Mouse (Mus musculus) left cerebral cortex, postnatal 36 days (tissue): ENCODE data around the gene Wdr1. TPM values are rescaled to one million over a fixed set of nuclear protein-coding genes. Genes with fewer than 3 reads are reported as not detected.
"Not testable (repeated sequence)": the region's sequence is repeated elsewhere in the genome, so short reads cannot be mapped to it uniquely, and the experiment has no call there.

Experiments
- DNase-seq, 2 experiments: peaks; one replicate each; pipeline ENCODE4 v3.0.0; 2021 to 2022; ENCODE audit warnings: low spot score in 2 of 2, mixed read lengths in 1 of 2
- intact Hi-C: fragments of 180-260 bp; cut with DNase I; formaldehyde crosslinking; loops from one replicate; pipeline ENCODE4 v1.15.1; 2025
- total RNA-seq, 2 experiments: library from RNA; stranded (reverse); gene quantifications; 2 replicates each; pipeline ENCODE4 v1.2.3; 2021

Gene Wdr1
- total RNA-seq, 2 experiments from 2014 or later: 143 to 152 TPM

DNA sequence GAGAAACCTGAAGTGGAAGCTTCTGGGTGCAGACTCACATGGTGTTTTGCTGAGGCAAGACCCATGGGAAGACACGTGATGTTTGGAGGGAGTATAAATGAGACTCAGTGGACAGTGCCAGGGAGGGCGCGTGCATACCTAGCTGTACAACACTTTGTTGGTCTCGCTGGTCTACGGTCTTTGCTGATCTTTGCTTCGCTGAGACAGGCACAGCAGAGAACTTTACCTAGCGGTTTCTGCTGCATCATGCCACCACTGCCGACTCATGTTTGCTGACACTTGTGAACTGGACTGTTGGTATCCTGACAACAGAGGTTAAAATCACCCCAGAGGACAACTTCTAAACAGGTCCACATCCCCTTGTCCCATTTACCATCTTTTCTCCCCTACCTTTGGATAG lies 63.0 kb downstream of the Wdr1 start:
- DNase-seq: no peak
- intact Hi-C loops: no loop called here

DNA sequence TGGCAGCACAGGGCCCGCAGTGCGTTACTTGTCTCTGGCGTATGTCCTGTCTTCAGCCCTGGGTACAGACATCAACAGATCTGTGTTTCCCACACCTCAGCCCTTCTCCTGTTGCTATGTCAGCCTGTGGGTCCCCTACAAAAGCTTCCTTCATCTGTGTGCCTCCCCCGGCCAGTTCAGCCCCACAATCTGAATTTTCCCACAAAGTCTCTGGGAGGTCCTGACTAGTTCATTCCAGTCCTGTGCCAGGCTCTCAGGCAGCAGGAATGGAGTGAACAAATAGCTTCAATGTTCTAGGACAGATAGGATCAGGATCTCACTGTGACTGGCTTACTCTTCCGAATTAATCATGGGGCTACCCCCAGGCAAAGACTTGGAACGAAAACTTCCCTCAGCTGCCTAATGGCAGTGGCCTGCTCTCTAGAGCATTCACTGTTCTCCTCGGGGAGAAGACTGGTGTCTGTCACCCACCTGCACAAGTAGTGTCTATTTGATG lies 63.7 kb downstream of the Wdr1 start:
- no peak for DNase-seq
- intact Hi-C loops: no loop called here

DNA sequence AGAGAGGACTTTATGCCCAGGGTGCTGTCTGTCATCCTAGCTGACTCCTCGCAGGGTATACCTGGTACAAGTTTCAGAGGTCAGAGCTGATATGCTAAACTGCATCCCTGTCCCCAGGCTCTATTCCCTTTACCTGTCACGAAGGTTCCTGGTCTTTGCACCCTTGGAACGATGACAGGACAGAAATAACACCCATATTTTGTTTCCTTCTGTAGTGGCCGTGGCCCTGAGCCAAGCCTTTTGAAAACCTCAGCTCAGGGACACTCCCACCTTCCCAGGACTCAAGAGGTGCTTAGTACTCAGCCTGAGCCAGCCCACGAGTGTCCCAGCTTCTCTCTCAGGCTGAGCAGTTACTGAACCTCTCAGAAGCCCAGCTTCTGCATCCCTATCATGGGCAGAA lies 64.5 kb downstream of the Wdr1 start:
- intact Hi-C loops: no loop called here
- no peak for DNase-seq

DNA sequence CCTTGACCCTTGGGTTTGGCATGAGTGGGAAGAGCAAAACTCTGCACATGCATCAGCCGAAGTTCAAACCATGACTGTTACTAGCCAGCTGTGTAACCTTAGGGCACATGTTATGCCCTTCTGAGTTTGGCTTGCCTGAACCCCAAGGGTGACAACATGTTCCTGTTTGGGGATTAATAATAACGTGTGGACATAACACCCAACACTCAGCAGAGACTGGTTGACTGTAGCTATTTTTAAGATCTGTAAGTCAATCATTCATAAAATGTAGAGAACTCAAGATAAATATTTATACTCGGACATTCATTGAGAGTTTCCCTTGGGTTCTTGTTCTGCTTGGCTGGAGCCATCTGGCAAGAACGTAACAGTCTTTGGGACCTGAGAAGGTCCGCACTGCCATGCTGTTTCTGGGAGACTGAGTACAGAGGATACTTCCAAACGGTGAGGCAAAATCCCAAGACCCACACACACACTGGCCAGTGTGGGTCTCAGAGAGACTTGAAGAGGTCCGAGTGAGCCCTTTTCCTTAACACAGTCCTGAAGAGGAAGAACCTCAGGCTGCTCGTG lies 66.4 kb downstream of the Wdr1 start:
- intact Hi-C loops: no loop called here
- DNase-seq: no peak

DNA sequence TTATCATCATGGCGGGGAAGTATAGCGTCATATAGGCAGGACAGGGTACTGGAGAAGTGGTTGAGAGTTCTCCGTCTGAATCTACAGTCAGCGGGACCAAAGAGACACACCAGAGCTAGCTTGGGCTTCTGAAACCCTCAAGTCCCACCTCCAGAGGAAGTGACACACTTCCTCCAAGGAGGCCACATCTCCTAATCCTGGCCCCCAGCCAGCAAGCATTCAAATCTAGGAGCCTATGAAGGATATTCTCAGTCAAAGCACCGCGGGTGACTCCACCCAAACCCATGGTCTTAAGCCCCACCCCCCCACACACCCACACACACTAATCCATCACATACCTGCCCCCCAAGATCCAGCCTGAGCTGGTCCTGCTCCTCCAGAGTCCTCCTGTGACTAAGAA lies 69.1 kb downstream of the Wdr1 start:
- intact Hi-C loops: no loop called here
- no peak for DNase-seq

DNA sequence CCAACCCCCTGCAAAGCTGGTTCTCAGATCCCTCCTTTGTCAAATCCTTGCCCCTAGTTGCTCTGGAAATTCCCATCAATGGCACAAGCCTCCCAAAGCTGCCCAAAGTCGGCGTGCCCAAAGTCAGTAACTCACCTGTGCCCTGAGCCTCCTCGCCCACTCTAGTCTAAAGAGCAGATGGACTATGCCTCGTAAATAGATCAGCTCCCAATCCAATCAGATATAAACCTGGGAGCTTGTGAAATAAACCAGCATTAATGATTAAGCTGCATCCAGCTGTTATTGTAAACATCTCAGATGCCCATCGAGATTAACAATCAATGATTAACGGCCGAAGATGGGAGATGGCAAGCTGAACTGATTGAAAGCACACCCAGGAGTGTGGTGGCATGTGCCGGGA lies 71.3 kb downstream of the Wdr1 start:
- intact Hi-C loops: no loop called here
- DNase-seq: no peak

DNA sequence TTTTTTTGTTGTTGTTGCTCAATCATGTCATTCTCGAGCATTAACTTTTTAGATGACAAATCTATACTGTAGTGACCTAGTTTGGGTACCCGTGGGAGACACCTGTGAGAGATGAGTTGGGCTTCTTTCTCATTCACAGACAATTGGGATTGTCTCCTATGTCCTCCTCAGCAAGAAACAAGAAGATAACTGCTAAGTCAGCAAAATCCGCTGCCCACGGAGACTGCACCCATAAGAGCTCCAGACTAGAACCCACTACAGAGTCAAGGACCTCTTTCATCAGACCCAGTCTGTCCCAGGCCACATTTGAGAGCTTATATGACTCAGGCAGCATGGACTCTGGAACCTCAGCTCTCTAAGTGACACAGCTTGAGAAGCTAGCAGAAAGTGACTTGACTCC lies 73.3 kb downstream of the Wdr1 start:
- DNase-seq: no peak
- intact Hi-C loops: no loop called here

DNA sequence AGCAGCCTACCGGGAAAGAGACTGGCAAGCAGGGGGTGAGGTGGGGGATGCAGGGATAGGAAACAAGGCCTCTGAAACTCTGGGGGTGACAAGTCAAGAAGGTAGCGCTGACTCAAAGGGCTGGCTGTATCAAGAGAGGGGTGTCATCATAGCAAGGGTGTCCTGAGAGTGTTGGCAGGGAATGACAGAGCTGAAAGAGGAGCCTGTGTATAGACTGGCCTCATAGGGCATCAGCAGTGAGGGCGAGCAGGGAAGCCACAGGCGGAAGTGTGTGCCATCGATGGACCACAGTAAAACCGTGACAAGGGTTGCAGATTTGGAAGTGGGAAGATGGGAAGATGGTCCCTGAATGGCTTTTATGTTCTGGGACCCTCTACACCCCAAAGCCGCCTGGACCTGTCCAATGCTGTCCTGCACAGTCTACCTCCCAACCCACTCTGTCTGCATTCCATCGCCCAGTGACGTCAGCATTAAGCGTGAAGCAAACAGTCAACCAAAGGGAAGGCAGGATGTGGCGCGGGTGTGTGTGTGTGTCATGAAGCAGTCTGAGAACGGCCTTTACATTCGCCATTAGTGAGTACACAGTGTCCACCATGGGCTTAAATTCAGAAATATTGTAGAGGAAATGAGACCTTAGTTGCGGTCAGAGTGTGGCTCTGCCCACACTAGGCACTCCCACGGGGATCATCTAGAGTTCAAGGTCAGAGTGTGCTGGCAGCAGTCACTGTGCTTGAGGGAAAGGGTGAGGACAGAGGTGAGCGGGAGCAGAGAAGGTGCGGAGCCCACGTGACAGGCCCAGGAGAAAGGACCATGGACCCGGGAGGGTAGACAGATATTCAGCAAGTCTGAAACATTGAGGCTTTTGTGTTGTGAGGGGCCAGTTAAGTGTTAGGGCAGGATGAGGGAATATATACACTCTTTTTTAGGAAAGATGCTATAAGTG lies 74.1 kb downstream of the Wdr1 start:
- intact Hi-C loops: no loop called here
- no peak for DNase-seq

DNA sequence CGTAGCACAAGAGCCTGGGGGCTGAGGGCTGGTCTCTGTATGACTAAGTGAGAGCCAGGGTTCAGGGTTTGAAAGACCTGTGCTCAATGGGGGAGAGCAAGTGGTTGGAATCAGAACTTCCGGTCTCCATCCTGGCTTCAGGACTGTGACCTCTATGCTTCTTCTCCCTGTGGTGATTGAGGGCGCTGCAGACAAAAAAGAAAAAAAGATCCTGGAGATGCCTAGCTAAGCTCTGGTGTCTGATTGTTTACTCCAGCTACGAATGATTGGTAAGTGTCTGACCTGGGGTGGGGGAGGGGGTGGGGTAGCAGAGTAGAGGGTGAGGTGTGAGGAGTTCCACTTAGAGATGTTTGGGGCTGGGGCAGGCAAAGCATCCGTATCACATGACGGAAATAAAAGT lies 75.0 kb downstream of the Wdr1 start:
- no peak for DNase-seq
- intact Hi-C loops: no loop called here

DNA sequence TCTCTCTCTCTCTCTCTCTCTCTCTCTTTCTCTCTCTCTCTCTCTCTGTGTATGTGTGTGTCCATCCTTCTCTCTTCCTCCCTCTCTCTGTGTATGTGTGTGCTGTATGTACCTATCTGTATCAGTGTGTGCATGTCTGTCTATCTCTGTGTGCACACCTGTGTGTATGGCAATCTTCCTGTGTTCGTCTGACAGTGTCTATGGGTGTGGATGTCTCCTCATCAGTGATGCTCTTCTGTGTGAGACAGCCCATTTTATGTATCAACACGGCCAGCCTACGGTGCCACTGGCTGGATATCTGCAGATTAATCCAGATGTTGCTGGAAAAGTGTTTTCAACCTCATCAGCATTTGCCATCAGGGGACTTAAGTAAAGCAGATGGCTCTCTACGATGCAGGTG lies 75.8 kb downstream of the Wdr1 start:
- intact Hi-C loops: no loop called here
- DNase-seq: no peak

DNA sequence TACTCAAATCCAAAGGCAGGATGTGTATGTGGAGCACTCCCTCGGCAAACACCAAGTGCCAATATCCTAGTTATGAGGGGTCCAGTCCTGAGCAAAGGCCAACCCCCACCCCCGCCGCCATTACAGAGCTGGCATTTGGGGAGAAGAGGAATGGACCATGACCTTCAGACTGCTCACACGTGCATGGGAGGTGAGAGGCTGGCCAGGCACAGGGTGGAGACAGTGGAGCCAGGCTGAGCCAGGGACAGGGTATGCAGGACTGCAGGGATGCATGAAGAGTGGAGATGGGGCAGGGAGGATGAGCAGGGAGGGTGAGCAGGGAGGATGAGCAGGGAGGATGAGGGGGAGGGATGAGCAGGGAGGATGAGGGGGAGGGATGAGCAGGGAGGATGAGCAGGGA lies 77.1 kb downstream of the Wdr1 start:
- no peak for DNase-seq
- intact Hi-C loops: no loop called here

DNA sequence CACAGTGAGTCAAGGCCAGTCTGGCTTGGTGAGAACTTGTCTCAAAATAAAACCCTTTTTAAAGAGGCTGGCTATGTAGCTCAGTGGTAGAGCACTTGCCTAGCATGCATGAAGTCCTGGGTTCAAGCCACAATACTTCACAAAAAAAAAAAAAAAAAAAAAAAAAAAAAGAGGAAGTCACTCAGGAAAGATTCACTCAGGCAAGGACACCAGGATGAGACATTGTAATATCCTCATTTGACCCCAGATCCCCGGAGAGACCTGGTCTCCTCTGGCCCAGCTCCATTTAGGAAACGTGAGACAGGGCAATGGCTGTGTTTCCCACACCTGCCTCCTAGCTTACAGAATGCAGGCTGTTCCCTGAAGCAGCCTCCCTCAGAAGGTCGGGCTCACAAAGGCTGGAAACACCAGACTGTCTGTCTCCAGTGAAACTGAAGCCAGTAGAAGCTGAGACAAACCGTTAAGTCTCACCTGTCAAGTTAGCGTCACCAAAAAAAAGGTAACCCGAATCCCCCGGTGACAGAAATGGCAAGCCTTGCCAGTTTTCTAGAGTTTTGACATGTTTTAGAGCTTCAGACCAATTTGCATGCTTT lies 79.4 kb downstream of the Wdr1 start:
- intact Hi-C loops: no loop called here
- no peak for DNase-seq

DNA sequence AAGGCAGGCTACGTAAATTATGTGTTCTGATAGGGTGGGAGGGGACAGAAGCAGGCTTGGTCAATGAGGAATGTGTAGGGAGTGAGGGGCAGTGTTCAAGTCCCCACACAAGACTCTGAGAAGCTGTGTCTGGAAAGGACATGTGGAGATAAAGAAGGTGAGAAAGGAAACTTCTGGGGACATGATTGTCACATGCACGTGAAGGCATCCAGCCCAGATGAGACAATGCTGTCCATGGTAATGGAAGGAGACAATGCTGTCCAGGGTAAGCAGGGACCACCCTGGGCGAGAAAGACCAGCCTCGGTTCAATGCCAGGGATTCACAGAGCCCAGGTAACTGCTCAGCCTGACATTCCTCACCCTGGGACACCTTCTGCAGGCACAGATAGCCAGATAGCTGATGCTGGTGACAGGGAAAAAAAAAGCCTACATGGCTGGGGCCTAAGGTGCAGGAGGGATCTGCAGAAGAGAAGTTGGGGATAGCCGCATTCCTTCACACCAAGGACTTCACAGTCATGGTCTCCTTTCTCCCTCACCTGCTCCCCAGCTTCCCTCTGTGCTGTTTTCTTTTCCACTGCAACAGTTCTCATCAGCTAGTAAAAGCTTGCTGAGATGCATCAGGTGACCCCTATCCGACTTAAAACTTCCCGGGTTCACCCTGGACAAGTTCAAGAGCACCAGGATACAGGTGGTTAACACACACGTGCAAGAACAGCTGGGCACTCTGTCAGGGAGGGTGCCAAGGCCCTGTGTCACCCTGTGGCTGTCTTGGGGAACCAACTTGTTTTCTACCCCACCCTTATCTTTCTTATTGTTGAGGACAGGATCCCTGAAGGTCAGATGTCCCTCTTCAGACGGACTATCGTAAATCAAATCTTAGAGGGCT lies 82.0 kb downstream of the Wdr1 start:
- DNase-seq: no peak
- intact Hi-C loops: no loop called here

DNA sequence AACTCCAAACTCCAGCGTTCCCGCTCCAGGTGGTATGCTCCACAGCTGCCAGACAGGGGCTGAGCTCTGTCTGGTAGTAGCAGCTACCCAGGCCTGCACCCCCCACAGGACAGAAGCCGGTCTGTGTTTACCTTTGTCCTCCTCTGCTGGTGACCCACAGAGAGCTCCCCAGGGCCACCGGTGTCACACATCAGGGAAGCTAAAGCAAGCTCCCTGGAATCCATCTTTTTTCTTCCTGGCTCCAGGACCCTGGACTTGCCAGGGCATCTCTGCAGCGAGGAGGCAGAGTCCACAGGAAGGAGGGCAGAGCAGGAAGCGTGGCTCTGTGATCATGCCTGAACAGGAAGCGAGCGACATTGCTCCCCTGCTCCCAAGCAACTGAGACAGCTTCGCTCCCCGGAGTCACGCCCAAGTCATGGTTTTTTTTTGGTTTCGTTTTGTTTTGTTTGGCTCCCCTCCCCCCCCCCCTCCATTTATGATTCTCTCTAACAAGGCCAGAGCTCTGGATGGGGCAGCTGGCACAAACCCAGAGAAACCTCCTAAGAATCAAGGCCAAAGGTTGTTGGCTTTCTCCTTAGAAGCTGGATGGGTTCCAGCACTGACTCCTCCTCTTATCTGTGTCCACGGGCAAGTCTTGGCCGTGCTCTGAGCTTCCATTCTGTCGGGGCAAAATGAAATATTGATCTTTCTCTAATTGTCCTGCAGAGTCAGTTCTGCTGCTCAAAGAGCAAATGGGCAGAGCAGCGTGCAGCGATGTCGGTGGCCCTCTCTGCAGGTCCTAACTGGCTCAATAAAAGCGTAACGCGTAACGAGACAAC lies 82.9 kb downstream of the Wdr1 start:
- DNase-seq: no peak
- intact Hi-C loops: no loop called here

DNA sequence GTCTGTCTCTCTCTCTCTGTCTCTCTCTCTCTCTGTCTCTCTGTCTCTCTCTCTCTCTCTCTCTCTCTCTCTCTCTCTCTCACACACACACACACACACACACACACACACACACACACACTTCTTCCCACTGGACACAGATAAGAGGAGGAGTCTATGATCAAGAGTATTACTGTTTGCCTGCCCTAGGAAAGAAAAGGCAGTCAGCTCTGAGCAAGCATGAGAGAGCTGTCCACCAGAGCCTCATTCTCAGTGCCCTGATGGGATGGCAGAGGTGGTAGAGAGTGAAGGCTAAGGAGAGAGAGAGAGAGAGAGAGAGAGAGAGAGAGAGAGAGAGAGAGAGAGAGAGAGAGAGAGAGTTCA lies 83.5 kb downstream of the Wdr1 start:
- not testable (repeated sequence) for DNase-seq

DNA sequence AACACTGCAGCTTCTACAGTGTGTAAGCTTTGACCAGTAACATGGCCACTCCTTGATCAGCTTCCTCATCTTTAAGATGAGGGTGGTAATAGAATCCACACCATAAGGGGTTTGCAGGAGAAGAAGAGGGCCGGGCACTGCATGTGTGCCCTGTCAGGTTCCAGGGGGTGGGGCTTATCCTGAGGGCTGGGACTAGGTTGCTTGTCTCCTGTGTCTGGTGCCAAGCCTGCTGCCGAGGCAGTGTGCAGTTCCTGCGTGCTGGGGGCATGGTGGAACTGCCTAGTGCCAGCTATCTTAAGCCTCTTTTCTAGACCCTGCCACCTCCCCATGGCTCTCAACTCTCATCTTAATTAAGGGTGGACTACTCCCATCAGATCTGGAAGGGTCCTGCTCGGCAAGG lies 84.0 kb downstream of the Wdr1 start:
- DNase-seq: no peak
- intact Hi-C loops: no loop called here

More for the DNA sequence above, 83.5 kb downstream of the Wdr1 start:
- intact Hi-C loops: not testable (repeated sequence)

DNA sequence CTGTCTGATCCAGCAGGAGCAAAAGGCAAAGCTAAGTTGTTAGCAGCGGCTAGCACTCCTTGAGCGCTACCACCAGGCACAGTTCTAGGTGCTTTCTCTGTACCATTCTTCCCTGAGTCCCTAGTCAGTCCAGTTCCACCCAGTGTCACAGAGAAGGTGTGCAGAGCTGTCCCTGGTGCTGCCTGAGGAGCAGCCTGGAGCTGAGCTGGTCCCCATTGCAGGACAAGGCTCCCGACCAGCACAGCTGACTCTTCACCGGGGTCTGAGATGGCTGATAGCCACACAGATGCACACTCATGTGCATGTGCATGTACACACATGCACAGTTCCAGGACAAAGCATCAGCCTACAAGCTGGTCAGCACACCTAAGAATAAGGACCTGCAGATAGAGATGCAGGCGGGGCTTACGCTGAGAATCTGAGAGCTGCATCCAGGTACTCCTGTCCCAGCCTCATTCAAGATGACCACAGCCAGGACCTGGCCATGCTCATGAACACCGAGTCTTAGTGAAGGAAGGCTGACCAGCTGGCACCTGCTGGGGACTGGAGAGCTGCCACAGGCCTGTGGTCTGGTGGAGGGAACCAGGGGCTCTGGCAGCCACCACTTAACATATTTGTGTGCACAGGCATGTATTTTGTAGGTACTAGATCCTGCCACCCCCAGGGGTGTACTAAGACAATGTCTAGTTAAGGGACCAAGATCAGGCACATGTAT lies 85.1 kb downstream of the Wdr1 start:
- intact Hi-C loops: no loop called here

DNA sequence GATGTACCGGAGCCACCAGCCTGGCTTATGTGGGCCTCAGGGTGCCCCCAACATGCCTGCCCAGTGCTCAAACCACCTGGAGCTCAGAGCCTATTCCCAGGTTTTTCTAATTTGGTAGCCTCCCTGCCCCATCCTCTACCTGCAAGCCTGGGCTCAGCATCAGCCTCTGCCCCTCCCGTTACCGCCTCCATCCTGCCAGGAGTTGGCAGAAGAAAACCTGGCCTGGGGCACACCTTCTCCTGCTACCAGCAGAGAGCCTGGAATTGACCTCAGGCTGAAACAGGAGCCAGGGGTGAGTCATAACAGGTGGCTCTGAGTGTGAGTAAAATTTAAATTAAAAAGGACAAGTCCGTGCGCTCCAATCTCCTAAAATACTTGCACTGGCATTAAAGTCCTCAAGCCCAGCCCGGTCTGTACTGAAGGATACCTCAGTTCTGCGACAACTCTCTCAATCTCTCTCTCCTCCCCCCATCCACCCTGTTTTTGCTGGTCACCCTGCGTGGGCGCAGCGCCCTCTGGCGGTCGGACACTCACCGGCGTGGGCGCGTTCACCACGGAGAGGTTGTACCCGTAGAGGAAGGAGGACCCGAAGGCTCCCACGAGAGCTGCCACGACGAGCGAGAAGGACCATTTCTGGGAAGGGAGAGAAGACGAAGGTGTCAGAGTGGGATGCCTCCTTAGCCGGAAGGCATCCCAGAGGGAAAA lies 86.0 kb downstream of the Wdr1 start:
- intact Hi-C loops: no loop called here
- DNase-seq: peak; percentile 41

More for the DNA sequence above, 85.1 kb downstream of the Wdr1 start:
- no peak for DNase-seq
